Mouse (Mus musculus): ENCODE results near the gene Abtb2.

- TF ChIP-seq CTCF (IDR thresholded peaks at IDR 0.05; ENCODE audit: low read depth, low read length) (no peak), GATA1 (IDR thresholded peaks at IDR 0.05; ENCODE audit: borderline replicate concordance, low read length) (no peak), TAL1 (conservative IDR thresholded peaks at IDR 0.05; ENCODE audit: low read depth, low read length) (no peak), POLR2AphosphoS5 (IDR thresholded peaks at IDR 0.05; ENCODE audit: insufficient replicate concordance, low read depth, low read length) (no peak), GATA2 (IDR thresholded peaks at IDR 0.05; ENCODE audit: borderline replicate concordance, low read depth, low read length) (no peak)
Observed at GRCm38 (mm10) chr2:103746096-103746495, 180.0 kb downstream of the Abtb2 start.
